Mouse (Mus musculus): ENCODE measurements around the gene Pnrc1. TPM values are rescaled to one million over a fixed set of nuclear protein-coding genes. Genes with fewer than 3 reads are reported as not detected.

Pnrc1 gene
- polyA plus RNA-seq, 1 experiment from 2014 or later, result 137 TPM

Other genes starting within 250 kb of the Pnrc1 start
- 0.29 and 0.38 TPM in 2 replicates for gene Gabrr2, start 227.2 kb downstream of the Pnrc1 start, polyA plus RNA-seq (2016; fragmentation: Nextera tagmentation; extraction: Ambion mirVana)
- 0.06 TPM in 1 of 2 replicates, not detected in the other for gene Gabrr1, start 157.6 kb downstream of the Pnrc1 start, polyA plus RNA-seq (2016; fragmentation: Nextera tagmentation; extraction: Ambion mirVana)
- gene Pm20d2, start 100.4 kb downstream of the Pnrc1 start, polyA plus RNA-seq (2016; fragmentation: Nextera tagmentation; extraction: Ambion mirVana), result 2.1 TPM in 2 replicates
- gene Srsf12, start 81.2 kb downstream of the Pnrc1 start, polyA plus RNA-seq (2016; fragmentation: Nextera tagmentation; extraction: Ambion mirVana), result 14.9 and 15.5 TPM in 2 replicates
- gene Rngtt, start 20.1 kb upstream of the Pnrc1 start, polyA plus RNA-seq (2016; fragmentation: Nextera tagmentation; extraction: Ambion mirVana), result 32.0 and 33.4 TPM in 2 replicates